Mouse (Mus musculus) inflammation-experienced regulatory T-cells, adult 16 weeks (primary cell): ENCODE data around the gene Tcea2. TPM values are rescaled to one million over a fixed set of nuclear protein-coding genes. Genes with fewer than 3 reads are reported as not detected.

Source experiments
- polyA plus RNA-seq: library from polyadenylated mRNA; unstranded; fragments of 100-300 nt; shearing (Covaris generic); gene quantifications from one replicate; pipeline ENCODE4 v1.2.1, GENCODE M21; 2017

Tcea2 gene
- 26.7 TPM for polyA plus RNA-seq

DNA sequence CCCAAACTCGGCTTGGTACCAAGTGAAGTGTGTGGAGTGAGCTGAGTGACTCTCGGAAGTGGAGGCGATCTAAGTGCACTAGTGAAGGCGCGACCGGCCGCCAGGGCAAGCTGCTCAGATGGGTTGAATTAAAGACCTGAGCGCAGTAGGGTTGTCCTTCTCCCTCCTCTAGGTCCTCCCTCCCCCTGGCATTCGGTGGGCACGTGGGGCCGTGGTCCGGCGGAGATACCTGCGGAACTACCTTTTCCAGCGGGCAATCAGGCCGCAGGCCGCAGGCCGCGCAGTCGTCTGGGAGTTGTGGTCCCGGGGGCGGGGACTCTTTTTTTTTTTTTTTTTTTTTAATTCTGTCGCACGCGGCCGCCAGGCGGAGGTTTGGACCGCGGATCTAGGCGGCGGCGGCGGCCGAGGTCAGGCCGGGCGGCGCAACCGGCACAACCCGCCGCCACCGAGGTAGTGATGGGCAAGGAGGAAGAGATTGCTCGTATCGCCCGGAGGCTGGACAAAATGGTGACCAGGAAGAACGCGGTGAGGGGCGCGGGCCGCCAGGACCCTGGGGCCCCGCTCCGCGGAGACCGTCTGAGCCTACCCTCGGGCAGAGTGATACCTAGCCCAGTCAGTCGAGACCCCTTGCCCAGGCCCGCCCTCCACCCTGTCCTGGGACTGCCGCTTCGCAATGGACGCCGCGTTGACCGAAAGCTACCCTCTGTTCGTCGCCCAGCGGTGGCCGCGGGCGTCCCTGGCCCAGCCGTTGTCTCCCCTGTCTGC, at the start of gene Tcea2:
Gene Tcea2 (plus strand): TSS at position 360 of the 765 bp plus-strand sequence.

DNA sequence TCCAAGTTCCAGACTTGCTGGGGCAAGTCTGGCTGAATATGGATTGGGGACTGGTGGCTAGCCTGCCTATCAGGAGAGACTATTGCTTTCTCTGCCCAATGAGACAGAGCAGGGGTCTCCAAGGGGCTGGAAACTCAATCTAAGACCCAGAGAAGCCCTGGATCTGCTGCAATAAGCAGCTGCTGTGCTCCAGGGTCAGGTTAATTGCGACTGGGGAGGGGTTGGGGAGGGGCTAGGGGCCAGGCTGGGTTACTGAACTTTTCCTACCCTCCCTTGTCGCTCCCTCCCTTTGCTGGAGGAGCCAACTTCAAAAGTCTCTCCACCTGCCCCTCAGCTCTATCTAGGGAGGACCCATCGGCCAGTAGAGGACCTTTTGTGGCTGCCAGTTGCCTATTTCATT, 23.4 kb upstream of the Tcea2 start, which contains the start of gene Gm29797:
Gene Gm29797 (plus strand): TSS at position 301 of the 400 bp plus-strand sequence.

DNA sequence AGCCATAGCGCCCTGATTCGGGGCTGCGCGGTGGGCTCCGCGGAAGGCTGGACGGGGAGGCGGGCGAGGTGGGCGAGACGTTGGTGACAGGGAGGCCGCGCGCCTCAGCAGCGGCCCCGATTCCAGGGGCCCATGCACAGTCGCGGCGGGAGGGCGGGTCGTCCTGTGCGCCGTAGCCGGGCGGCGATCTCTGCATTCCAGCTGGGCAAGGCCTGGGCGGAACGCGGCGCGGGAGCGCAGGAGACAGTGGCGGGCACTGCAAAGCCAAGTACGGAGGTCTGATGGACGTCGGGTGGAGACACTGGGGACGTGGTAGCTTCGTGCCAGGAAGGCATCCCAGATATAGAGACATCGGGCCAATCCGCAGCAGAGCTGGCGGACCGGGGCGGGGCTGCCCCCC, 8.8 kb upstream of the Tcea2 start, which contains the start of gene Sox18:
Gene Sox18 (minus strand): TSS at position 315 of the 400 bp plus-strand sequence.

DNA sequence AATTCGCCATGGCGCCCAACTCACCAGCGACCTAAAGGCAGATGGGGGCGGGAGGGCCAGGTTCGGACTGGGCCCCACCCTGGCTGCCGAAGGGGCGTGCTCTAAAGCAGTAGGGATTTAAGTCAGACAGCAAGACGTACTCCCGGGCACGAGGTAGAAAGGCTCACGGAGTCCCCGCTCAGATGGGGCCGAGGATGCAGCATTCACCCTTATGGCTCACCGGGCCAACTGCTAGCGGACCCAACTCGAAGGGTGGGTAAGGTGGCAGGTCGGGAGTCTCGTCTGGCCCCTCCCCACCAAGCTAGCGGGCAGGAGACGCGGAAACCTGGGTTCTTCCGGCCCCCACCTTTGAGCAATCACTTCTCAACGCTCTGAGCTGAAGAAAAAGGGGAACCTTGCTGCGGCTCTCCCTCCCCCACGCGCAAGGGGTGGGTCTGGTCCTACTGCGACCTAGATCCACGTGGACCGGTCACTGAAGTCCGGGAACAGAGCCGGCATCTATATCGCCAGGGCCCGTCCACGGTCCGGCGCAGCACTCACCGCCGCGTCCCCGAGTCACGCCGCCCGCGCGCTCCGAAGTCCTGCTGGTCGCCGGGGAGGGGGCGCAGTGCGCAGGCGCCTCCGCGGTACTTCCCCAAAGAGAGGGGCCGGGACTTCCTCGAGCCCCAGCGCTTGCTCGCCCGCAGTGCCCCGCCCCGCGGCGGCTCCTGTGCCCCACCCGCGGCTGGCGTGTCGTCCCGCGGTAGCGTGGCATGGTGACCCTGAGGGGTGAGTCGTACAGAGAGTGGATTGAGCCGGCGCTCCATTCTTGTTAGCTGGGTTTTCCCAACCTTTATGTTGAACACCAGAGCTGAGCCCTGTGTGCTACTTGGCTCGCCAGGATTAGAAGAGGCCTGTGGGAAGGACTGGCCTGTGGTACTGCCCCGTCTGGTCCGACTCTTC, 13.5 kb downstream of the Tcea2 start, which contains the start of gene Rgs19:
Gene Rgs19 (minus strand): TSS at position 639 of the 942 bp plus-strand sequence.

DNA sequence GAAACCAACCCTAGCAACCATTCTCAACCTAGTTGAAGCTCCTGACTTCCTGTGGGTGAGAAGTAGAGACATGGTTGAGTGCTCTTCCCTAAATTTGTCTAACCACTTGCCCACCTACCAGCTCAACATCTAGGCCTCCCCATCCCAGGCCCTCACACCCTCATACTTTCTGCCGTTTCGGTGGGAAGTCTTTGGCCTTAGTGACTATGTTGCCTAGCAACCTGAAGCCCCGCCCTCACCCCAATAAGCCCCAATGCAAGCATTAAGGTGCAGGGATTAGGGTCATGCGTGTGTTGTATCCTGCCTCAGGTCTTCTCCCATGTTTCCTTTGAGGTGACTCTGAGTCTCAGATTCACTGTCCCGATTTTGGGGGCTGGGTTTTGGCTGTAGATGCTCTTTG, 18.1 kb downstream of the Tcea2 start, which contains the start of gene Lkaaear1:
Gene Lkaaear1 (minus strand): TSS at position 202 of the 400 bp plus-strand sequence.

DNA sequence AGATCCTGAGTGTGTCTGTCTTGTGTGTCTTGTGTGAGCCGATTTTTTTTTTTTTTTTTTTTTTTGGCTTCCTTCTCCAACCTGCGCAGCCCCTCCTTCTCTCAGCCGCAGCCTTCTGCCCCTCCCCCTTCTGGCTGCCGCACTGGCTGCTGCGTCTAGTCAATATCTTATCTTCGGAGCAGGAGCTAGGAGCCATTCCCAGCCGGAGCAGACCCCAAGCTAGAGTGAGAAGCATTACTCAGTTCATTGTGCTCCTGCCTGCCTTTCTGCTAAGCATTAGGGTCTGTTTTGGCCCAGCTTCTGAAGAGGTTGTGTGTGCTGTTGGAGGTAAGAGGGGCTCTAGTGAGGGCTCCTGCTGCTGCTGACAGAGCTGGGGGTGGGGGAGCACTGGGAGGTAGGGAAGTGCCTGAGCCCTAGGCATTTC, 34.8 kb downstream of the Tcea2 start, which contains the start of gene Oprl1:
Gene Oprl1 (plus strand): TSS at position 114 of the 424 bp plus-strand sequence.

Other genes starting within 250 kb of the Tcea2 start
- 1.9 TPM for gene Zbtb46, start 220.9 kb upstream of the Tcea2 start, polyA plus RNA-seq
- not detected for gene Abhd16b, start 187.1 kb upstream of the Tcea2 start, polyA plus RNA-seq
- 93.7 TPM for gene Tpd52l2, start 183.2 kb upstream of the Tcea2 start, polyA plus RNA-seq
- 122 TPM for gene Dnajc5, start 159.8 kb upstream of the Tcea2 start, polyA plus RNA-seq
- 242 TPM for gene Uckl1, start 95.4 kb upstream of the Tcea2 start, polyA plus RNA-seq
- gene Prpf6, start 88.4 kb upstream of the Tcea2 start, polyA plus RNA-seq, result 120 TPM
- gene Zfp512b, start 87.5 kb upstream of the Tcea2 start, polyA plus RNA-seq, result 17.0 TPM
- gene Samd10, start 81.1 kb upstream of the Tcea2 start, polyA plus RNA-seq, result 11.0 TPM
- not detected for gene Gm29797, start 23.3 kb upstream of the Tcea2 start, polyA plus RNA-seq
- not detected for gene Sox18, start 8.7 kb upstream of the Tcea2 start, polyA plus RNA-seq
- 241 TPM for gene Rgs19, start 13.7 kb downstream of the Tcea2 start, polyA plus RNA-seq
- gene Lkaaear1, start 18.1 kb downstream of the Tcea2 start, polyA plus RNA-seq, result not detected
- 0.16 TPM for gene Oprl1, start 34.7 kb downstream of the Tcea2 start, polyA plus RNA-seq
- gene Myt1, start 83.0 kb downstream of the Tcea2 start, polyA plus RNA-seq, result not detected
- 102 TPM for gene Pcmtd2, start 157.5 kb downstream of the Tcea2 start, polyA plus RNA-seq
- 39.6 TPM for gene Polr3k, start 184.0 kb downstream of the Tcea2 start, polyA plus RNA-seq